Mouse (Mus musculus) brain, embryonic 14.5 days (tissue): ENCODE measurements at regions not wholly inside any gene's neighbourhood (a gene's known extent, or its start where the extent isn't known, plus 50 kb on each side); places are given as distances from the start of the nearest gene placed in this dataset.

Source experiments
- DNase-seq: peaks from one replicate; pipeline ENCODE4 v3.0.0-alpha.2; 2011; ENCODE audit warnings: low read depth
- CTCF ChIP-seq: fragments of 200-500 bp; IDR thresholded peaks from 2 replicates; pipeline ENCODE4 v1.5.1; 2012; ENCODE audit warnings: inconsistent platforms, mild to moderate bottlenecking, moderate library complexity, borderline replicate concordance; ENCODE audit not compliant: insufficient read depth, insufficient read length; ENCODE audit errors: extremely low read depth
- POLR2A ChIP-seq: fragments of 200-500 bp; IDR thresholded peaks from 2 replicates; pipeline ENCODE4 v1.6.1; 2012; ENCODE audit warnings: mild to moderate bottlenecking, inconsistent platforms, borderline replicate concordance; ENCODE audit not compliant: poor library complexity, insufficient read depth, insufficient read length, severe bottlenecking; ENCODE audit errors: extremely low read depth

DNA sequence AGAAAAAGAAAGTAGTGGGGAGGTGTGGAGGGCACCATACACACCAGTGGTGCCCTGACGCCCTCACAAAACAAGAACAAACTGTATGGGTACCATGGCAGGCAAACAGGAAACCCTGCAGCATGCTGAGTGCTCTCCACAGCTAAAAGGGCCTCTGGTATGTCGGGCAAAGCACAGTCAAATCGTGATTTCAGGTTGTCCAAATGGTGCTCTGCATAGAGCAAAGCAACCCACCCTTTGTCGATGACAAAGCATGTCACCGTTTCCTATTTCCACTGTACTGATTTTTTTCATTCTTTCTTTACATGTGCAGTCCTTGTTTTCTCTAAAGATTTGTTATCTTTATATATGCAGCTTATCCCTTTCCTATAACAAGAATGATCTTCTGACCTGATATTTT is 156.0 kb upstream of the Cited2 start:
- DNase-seq = no peak
- TF ChIP-seq CTCF (no peak), POLR2A (no peak)

- no peak for DNase-seq
- TF ChIP-seq POLR2A = no peak
- TF ChIP-seq CTCF = no peak
Measured at GRCm38 (mm10) chr10:17567631-17568030, 155.4 kb upstream of the Cited2 start.

- no peak for TF ChIP-seq POLR2A
- no peak for TF ChIP-seq CTCF
- no peak for DNase-seq
Measured at GRCm38 (mm10) chr10:17569577-17570113, 153.4 kb upstream of the Cited2 start.

DNA sequence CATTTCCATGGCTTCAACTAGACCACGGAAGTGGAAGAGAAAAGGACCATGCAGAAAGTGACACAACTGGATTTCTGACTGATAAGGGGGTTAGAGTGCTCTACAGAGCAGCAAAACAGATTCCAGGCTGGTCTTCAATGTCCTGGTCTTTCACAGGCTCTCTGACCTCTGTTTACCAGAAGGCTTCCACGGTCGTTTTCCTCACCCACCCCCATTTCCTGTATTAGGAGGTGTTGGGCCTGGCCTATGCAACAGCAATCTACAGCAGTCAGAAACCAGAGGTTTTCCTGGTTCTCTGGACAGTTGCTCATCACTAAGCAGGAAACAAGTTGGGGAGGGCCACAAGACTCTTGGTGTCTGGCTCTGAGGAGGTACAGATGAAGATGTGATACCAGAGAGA is 148.1 kb upstream of the Cited2 start:
- DNase-seq = no peak
- TF ChIP-seq POLR2A = no peak

DNA sequence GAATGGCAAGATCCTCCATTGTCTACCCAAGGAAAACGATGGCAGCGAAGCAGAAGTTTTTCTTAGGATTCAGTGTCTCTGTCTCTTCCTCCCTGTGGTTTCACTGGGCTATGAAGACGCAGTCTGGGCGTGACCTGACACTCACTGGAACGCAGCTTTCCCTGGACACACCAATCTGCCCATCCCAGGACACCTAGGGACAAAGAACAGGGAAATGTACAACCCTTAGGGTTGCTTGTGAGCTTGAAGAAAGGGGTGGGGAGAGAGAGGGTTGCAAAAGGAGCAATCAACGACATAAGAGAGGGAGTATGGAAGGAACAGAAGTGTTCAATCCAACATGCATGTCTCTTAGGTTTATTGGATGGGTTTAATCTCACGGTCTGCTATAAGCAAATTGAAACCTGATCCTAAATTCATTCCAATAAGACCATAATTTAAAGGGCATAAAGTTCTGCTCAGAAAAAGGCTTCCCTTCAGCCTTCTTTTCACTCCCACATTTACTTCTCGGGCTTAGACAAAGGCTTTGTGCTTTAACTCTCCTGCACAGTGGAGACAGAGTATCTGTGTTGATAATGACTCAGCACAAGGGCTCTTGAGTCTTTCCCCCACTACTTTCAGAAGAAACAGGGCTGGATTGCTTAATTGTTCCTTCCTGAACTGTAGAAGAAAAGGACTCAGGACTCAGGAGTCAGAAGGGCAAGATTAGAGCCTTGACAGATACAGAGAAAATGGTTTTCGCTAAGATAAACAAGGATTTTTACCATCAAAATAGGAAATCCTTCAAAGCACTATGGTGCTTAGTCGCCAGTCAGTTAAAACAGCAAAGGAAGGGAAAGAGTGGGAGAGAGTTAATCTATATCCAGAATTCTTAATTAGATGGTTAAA is 147.3 kb upstream of the Cited2 start:
- peak; percentile 54 for DNase-seq
- TF ChIP-seq CTCF = no peak
- no peak for TF ChIP-seq POLR2A

DNA sequence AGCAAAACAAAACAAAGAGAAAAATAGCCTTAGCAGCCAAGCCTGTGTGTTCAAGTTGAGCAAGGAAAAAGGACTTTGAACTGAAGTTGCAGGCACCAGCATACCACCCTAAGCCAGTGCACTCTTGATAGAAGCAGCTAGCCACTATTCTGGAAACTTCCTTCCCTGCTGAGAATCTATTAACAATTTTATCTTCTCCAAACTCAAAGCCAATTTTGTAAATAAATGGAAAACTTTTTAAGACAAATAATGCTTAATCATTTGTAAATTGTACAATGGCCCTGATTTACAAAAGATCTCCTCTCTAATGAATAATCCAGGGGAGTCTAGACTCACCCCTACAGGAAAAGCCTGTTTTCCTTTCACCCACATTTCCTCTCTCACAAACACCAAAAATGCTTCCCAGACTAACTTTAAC is 146.7 kb upstream of the Cited2 start:
- DNase-seq = peak; percentile 28
- no peak for TF ChIP-seq CTCF
- TF ChIP-seq POLR2A = no peak

DNA sequence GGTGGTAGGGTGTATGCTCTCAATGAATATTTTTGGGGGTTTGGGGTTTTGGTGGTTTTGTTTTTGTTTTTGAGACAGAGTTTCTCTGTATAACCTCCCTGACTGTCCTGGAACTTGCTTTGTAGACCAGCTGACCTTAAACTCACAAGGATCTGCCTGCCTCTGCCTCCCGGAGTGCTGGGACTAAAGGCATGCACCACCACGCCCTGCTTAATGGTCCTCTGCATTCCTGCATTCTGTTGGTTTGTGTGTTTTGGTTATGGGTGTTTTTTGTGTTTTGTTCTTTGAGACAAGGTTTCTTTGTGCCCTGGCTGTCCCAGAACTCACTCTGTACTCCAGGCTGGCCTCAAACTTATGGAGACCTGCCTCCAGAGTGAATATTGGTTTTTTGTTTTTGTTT is 143.6 kb upstream of the Cited2 start:
- TF ChIP-seq CTCF (no peak), POLR2A (no peak)
- DNase-seq = no peak

DNA sequence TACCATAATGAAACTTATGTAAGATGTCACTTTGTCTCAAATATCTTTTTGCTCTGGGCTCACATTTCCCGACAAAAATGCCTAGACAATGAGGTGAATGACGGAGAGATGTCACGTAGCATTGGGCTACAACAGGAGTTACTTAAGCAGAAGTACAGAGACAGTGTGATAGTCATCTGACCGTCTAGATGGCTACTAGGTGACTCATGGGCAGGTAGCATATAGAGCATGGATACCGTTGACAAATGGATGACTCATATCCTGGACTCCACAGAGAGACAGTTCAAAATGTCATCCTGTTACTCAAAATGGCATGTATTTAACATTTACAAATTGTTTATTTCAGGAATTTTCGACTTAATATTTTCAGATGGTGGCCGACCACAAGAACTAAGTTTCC is 138.2 kb upstream of the Cited2 start:
- no peak for DNase-seq
- no peak for TF ChIP-seq POLR2A

- no peak for TF ChIP-seq POLR2A
- TF ChIP-seq CTCF = no peak
- no peak for DNase-seq
Measured at GRCm38 (mm10) chr10:17586910-17587309, 136.1 kb upstream of the Cited2 start.

GRCm38 (mm10) chr10:17589136-17589535 is 133.9 kb upstream of the Cited2 start:
- DNase-seq = no peak
- TF ChIP-seq CTCF (no peak), POLR2A (no peak)

DNA sequence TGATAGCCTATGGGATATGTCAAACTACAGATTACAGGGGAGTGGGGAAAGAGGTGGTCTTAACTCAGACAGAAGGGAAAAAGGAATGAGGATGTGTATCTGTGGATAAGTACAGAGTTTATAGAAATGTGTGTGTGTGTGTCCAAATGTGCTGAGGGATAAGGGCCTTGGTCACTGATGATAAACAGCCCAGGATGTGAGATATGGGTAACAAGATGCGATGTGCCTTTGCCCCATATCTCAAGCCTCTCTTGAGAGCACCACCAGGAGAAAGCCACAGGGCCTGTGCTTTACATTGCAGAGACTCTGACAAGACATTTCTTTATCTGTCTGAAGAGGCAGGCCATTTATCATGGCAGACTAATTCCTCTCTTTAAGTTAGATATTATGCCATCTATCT is 132.8 kb upstream of the Cited2 start:
- TF ChIP-seq CTCF (no peak), POLR2A (no peak)
- DNase-seq = no peak

GRCm38 (mm10) chr10:17592387-17592786 is 130.6 kb upstream of the Cited2 start:
- no peak for DNase-seq
- TF ChIP-seq POLR2A = no peak
- TF ChIP-seq CTCF = no peak

DNA sequence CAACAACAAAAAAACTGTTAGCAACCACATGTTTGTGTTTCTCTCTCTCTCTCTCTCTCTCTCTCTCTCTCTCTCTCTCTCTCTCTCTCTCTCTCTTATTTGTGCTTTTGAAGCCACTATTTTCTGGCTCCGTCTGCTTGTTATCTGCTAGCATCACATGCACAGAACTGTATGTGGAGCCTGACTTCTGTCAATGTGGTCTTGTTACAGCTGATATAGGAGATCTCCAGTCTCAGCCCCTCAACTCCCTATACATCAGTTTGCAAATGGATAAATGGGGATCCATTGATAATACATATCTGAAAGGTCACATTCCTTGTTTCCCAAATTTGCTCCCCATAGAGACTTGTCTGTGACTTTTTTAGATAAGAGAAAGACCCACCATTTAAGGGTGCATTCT is 126.9 kb upstream of the Cited2 start:
- no peak for TF ChIP-seq POLR2A
- TF ChIP-seq CTCF = no peak

More for the DNA sequence above, 126.9 kb upstream of the Cited2 start:
- no peak for DNase-seq
